Mouse (Mus musculus) midbrain, embryonic 15.5 days (tissue): ENCODE data around the gene Gm44965. TPM values are rescaled to one million over a fixed set of nuclear protein-coding genes. Genes with fewer than 3 reads are reported as not detected.

ENCODE experiments used
- ATAC-seq: fragments of 200-750 bp; cut with Nextera tagmentation; replicated peaks from 2 replicates; pipeline ENCODE4 v1.8.0; 2017; ENCODE audit warnings: moderate TSS enrichment
- H3K27ac ChIP-seq: fragments of 300-500 bp; sonication (generic); 2 replicates; pipeline ENCODE4 v1.5.1; 2015; ENCODE audit warnings: mild to moderate bottlenecking, inconsistent platforms
- H3K27me3 ChIP-seq: fragments of 300-500 bp; sonication (generic); replicated peaks from 2 replicates; pipeline ENCODE4 v1.6.1; 2015; ENCODE audit warnings: inconsistent platforms
- H3K36me3 ChIP-seq: fragments of 300-500 bp; sonication (generic); replicated peaks from 2 replicates; pipeline ENCODE4 v1.6.1; 2015; ENCODE audit warnings: inconsistent platforms
- H3K4me1 ChIP-seq: fragments of 300-500 bp; sonication (generic); 2 replicates; pipeline ENCODE4 v1.6.1; 2015; ENCODE audit warnings: inconsistent platforms
- H3K4me2 ChIP-seq: fragments of 300-500 bp; sonication (generic); 2 replicates; pipeline ENCODE4 v1.6.1; 2015; ENCODE audit warnings: inconsistent platforms, mild to moderate bottlenecking, moderate library complexity
- H3K4me3 ChIP-seq: fragments of 300-500 bp; sonication (generic); 2 replicates; pipeline ENCODE4 v1.5.1; 2015; ENCODE audit warnings: mild to moderate bottlenecking, inconsistent platforms
- H3K9ac ChIP-seq: fragments of 300-500 bp; sonication (generic); 2 replicates; pipeline ENCODE4 v1.6.1; 2015; ENCODE audit warnings: mild to moderate bottlenecking, inconsistent platforms
- H3K9me3 ChIP-seq: fragments of 300-500 bp; sonication (generic); 2 replicates; pipeline ENCODE4 v1.6.1; 2016; ENCODE audit warnings: inconsistent platforms
- whole genome bisulfite sequencing: fragments of 180-500 bp; shearing (Covaris S2); methylation state at CpG from one replicate; pipeline ENCODE4 v1.1.7; 2015; ENCODE audit warnings: mixed read lengths; 5-methylcytosine and 5-hydroxymethylcytosine counted together
- polyA plus RNA-seq: library from polyadenylated mRNA; unstranded; fragments of >200 nt; fragmentation: Nextera tagmentation; extraction: Ambion mirVana; gene quantifications from 2 replicates; pipeline ENCODE4 v1.2.1, GENCODE M21; 2015

Gm44965 gene
- 0.88 TPM in 1 of 2 replicates, not detected in the other for polyA plus RNA-seq

- Histone ChIP-seq H3K27me3 (no peaks in the 10 kb centered on the region), H3K4me1 (peaks cover 18% of the 10 kb centered on the region), H3K9me3 (peaks cover 13% of the 10 kb centered on the region), H3K4me3 (peak within 1 kb of the TSS; percentile 81), H3K4me2 (peak within 1 kb of the TSS; percentile 61), H3K9ac (peak within 1 kb of the TSS; percentile 86), H3K36me3 (peaks cover 27% of the 10 kb centered on the region), H3K27ac (peak within 1 kb of the TSS; percentile 95)
- 4% methylated on average over 45 of the region's 45 CpGs for WGBS
- ATAC-seq = peak; percentile 95
These were observed at the start of gene Gm44965, which contains the start of gene Repin1 for GRCm38 (mm10) chr6:48593158-48594042. Gene Gm44965, plus strand, starts transcription at chr6:48593941. Gene Repin1, plus strand, starts transcription at chr6:48593883.

DNA sequence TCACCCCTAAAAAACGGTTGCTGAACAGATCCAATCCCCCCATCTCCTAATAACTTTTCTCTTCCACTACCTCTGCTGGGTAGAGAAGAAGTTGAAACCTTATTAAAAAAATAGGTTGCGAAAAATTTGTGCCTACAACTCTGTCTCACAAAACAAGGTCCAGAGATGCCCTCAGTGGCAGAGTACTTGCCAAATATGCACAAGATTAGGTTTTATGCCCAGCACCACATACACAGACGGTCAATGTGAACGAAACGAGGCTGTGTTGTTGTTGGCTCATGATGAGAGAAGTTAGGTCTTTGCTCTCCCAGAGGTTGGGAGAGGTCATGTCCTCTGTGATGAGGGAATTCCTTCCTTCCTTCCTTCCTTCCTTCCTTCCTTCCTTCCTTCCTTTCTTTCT, 48.5 kb upstream of the Gm44965 start:
- no peaks in the 10 kb centered on the region for H3K9me3 ChIP-seq
- H3K4me1 ChIP-seq = no peaks in the 10 kb centered on the region
- H3K36me3 ChIP-seq = peaks cover 12% of the 10 kb centered on the region
- H3K27me3 ChIP-seq = no peaks in the 10 kb centered on the region
- no peak overlapping the region for H3K4me2 ChIP-seq
- no peak overlapping the region for H3K9ac ChIP-seq
- H3K27ac ChIP-seq = no peak overlapping the region
- ATAC-seq = no peak
- WGBS = 72% methylated on average over 5 of the region's 5 CpGs
- H3K4me3 ChIP-seq = no peak overlapping the region

DNA sequence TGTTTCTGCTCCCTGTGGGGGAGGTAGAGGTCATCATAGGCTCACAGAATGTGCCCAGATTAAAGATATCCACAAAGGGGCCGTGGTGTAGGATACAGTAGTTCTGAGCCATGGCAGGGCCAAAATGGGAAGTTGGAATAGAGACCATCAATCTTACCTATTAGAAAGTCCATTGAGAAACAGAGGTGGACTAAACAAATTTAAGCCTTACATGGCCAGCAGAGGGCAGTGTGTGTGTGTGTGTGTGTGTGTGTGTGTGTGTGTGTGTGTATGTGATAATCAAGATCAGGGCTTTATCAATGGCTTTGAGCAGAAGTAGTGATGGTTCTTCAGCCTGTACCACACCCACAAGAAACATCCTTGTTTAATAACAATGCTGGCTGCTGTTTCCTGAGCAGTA, 47.5 kb upstream of the Gm44965 start:
- Histone ChIP-seq H3K27me3 (no peaks in the 10 kb centered on the region; the same call in 1 of the 2 replicates), H3K4me1 (no peaks in the 10 kb centered on the region), H3K36me3 (peaks cover 5% of the 10 kb centered on the region; the same call in 1 of the 2 replicates), H3K4me2 (no peak overlapping the region), H3K9me3 (no peaks in the 10 kb centered on the region), H3K27ac (no peak overlapping the region), H3K9ac (no peak overlapping the region), H3K4me3 (no peak overlapping the region)
- WGBS = 78% methylated on average over 1 of the region's 1 CpGs
- no peak for ATAC-seq

DNA sequence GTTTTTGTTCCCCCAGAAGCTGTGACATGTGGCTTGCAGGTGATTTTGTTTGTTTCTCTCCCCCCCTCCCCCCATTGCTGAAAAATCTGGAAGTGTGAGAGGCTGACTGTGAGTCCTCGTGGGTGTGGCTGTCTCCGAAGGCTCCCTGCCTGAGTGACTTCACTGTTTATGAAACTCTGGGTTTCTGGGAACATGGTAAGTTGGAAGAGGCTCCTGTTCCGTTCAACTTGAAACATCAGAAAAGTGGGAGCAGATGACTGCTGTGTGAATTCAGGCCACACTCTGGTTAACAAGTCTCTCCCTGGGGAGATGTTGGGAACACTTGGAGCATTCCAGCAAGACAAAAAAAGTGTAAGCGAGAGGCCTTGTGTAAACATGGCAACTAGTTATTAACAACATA, 46.9 kb upstream of the Gm44965 start:
- H3K4me2 ChIP-seq = no peak overlapping the region

DNA sequence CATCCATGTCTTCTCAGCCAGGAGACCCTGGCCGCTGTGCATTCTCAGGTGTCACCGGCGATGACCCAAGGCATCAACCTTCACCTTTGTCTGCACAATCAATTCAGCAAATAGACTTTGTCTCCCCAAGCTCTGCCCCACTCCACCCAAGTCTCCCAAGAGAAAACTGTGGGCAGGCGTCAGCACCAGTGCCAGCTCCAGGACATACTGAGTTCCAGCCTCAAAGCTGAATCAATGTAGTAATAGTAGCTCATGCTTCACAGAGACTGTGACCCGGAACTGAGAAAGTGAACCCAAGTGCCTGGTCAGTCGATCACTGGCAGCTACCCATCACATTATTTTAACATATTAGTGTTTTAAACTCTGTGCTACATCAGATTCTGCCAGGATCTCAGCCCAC, 45.4 kb upstream of the Gm44965 start:
- no peak for ATAC-seq
- 88% methylated on average over 6 of the region's 6 CpGs for WGBS

More for the DNA sequence above, 46.9 kb upstream of the Gm44965 start:
- Histone ChIP-seq H3K27ac (no peak overlapping the region), H3K4me3 (no peak overlapping the region), H3K27me3 (no peaks in the 10 kb centered on the region; the same call in 1 of the 2 replicates), H3K9ac (no peak overlapping the region), H3K4me1 (no peaks in the 10 kb centered on the region), H3K36me3 (0 out of 2 replicates have a peak, but pooled peaks cover 3% of the 10 kb centered on the region), H3K9me3 (no peaks in the 10 kb centered on the region)
- WGBS = 67% methylated on average over 4 of the region's 4 CpGs
- ATAC-seq = no peak

DNA sequence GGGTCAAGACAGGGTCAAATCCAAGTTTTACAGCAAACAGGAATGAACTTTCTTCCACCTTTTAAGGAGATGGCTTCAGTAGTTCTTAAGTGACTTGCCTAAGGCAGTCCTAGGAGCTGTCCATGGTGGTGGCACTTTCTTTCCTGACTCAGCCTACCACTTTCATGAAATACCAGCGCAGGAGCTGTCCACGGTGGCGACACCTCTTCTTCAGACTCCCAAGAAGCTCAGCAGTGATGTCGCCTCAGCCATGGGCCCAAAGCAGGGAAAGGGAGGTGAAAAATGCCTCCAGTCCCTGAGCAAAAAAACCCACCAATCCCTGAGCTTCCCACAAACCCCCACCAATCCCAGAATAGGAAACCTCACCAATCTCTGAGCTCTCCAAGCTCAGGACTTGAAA, 40.8 kb upstream of the Gm44965 start:
- WGBS = 77% methylated on average over 4 of the region's 4 CpGs
- H3K27ac ChIP-seq = 0 out of 2 replicates have a peak overlapping the region, but pooled peaks have one; percentile 97
- ATAC-seq = no peak

More for the DNA sequence above, 45.4 kb upstream of the Gm44965 start:
- H3K9ac ChIP-seq = no peak overlapping the region
- H3K4me2 ChIP-seq = no peak overlapping the region
- no peak overlapping the region for H3K4me3 ChIP-seq
- H3K27me3 ChIP-seq = no peaks in the 10 kb centered on the region; the same call in 1 of the 2 replicates
- H3K4me1 ChIP-seq = no peaks in the 10 kb centered on the region
- no peaks in the 10 kb centered on the region for H3K9me3 ChIP-seq
- H3K36me3 ChIP-seq = no peaks in the 10 kb centered on the region
- H3K27ac ChIP-seq = no peak overlapping the region

DNA sequence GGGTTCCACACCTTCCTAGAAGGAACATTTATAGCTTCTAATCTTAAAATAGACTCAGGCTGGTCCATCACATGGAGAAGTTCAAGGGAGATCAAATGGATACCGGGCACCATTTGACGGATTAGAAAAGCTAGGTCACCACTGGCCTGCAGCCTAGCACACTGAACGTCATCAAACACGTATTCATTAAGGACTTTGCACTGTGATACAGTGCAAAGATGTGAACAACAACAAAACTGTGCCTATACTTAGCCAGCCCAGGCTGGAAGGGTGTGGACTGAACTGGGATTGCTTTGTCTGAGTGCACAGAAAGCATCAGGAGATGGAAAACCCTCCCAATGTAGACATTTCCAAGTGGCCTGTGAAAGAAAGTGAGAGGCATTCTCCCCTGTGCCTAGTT, 39.9 kb upstream of the Gm44965 start:
- Histone ChIP-seq H3K9me3 (no peaks in the 10 kb centered on the region), H3K27me3 (no peaks in the 10 kb centered on the region; the same call in 1 of the 2 replicates), H3K9ac (peak overlapping the region; percentile 65), H3K4me1 (peaks cover 21% of the 10 kb centered on the region), H3K4me3 (peak overlapping the region; percentile 48), H3K4me2 (peak overlapping the region; percentile 72), H3K27ac (peak overlapping the region; percentile 97), H3K36me3 (peaks cover 6% of the 10 kb centered on the region; the same call in 1 of the 2 replicates)
- WGBS = 77% methylated on average over 4 of the region's 4 CpGs
- ATAC-seq = peak; percentile 18

More for the DNA sequence above, 40.8 kb upstream of the Gm44965 start:
- no peaks in the 10 kb centered on the region; the same call in 1 of the 2 replicates for H3K27me3 ChIP-seq
- H3K4me3 ChIP-seq = no peak overlapping the region
- peaks cover 3% of the 10 kb centered on the region; the same call in 1 of the 2 replicates for H3K36me3 ChIP-seq
- peaks cover 21% of the 10 kb centered on the region for H3K4me1 ChIP-seq
- no peak overlapping the region for H3K9ac ChIP-seq
- H3K9me3 ChIP-seq = no peaks in the 10 kb centered on the region
- no peak overlapping the region for H3K4me2 ChIP-seq

GRCm38 (mm10) chr6:48554280-48555103, 39.2 kb upstream of the Gm44965 start, which contains the start of gene Lrrc61:
Gene Lrrc61, plus strand, starts transcription at chr6:48554796.
- Histone ChIP-seq H3K4me3 (peak within 1 kb of the TSS; percentile 48), H3K9ac (peak within 1 kb of the TSS; percentile 65), H3K27ac (peak within 1 kb of the TSS; percentile 97), H3K9me3 (no peaks in the 10 kb centered on the region), H3K27me3 (no peaks in the 10 kb centered on the region; the same call in 1 of the 2 replicates), H3K4me2 (peak within 1 kb of the TSS; percentile 72), H3K36me3 (peaks cover 6% of the 10 kb centered on the region; the same call in 1 of the 2 replicates), H3K4me1 (peaks cover 21% of the 10 kb centered on the region)
- WGBS = under 1% methylated on average over 39 of the region's 39 CpGs
- ATAC-seq = peak; percentile 95

- ATAC-seq = peak; percentile 90
- WGBS = 27% methylated on average over 14 of the region's 14 CpGs
- H3K4me1 ChIP-seq = peaks cover 21% of the 10 kb centered on the region
- peak overlapping the region; percentile 72 for H3K4me2 ChIP-seq
- H3K27me3 ChIP-seq = no peaks in the 10 kb centered on the region; the same call in 1 of the 2 replicates
- H3K36me3 ChIP-seq = peaks cover 6% of the 10 kb centered on the region; the same call in 1 of the 2 replicates
- peak overlapping the region; percentile 65 for H3K9ac ChIP-seq
- no peaks in the 10 kb centered on the region for H3K9me3 ChIP-seq
- H3K27ac ChIP-seq = peak overlapping the region; percentile 97
- H3K4me3 ChIP-seq = peak overlapping the region; percentile 48
These were observed 38.4 kb upstream of the Gm44965 start for GRCm38 (mm10) chr6:48555104-48555890.

GRCm38 (mm10) chr6:48555956-48556355, 37.8 kb upstream of the Gm44965 start:
- no peaks in the 10 kb centered on the region; the same call in 1 of the 2 replicates for H3K27me3 ChIP-seq
- peak overlapping the region; percentile 48; the same call in 1 of the 2 replicates for H3K4me3 ChIP-seq
- peaks cover 9% of the 10 kb centered on the region; the same call in 1 of the 2 replicates for H3K36me3 ChIP-seq
- WGBS = 100% methylated on average over 3 of the region's 3 CpGs
- peak overlapping the region; percentile 72 for H3K4me2 ChIP-seq
- H3K9me3 ChIP-seq = no peaks in the 10 kb centered on the region
- peak overlapping the region; percentile 97 for H3K27ac ChIP-seq
- H3K4me1 ChIP-seq = peaks cover 21% of the 10 kb centered on the region
- ATAC-seq = no peak
- no peak overlapping the region for H3K9ac ChIP-seq

DNA sequence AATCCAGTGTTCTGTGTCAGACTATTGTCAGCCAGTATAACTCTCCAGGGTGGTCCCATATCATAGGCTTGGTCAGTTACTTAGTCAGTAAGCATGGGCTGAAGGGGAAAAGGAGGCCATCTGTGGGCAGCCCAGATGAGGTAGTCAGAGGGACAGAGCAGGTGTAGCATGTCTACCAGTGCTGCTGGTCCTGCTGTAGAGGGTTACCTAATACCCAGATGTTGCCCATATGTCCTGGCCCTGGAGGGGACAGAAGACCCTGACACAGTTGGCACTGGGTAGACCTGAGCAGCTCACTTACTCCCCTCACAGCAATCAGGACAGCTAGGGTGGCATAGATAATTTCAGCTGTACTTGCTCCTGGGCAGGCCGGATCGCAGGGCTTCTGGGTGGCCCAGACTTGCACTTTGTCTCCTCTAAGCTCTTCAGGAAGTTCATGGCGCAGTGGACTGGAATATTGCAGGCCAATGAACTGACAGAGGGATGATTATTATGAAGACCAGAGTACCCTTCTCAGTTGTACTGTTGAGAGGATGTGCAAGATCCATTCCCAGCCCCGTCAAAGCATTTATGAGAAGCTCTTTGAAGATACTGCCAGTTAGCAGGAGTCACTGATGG, 27.9 kb upstream of the Gm44965 start:
- Histone ChIP-seq H3K4me2 (no peak overlapping the region), H3K27me3 (no peaks in the 10 kb centered on the region), H3K4me1 (no peaks in the 10 kb centered on the region), H3K9ac (no peak overlapping the region), H3K27ac (no peak overlapping the region), H3K4me3 (no peak overlapping the region), H3K9me3 (no peaks in the 10 kb centered on the region), H3K36me3 (0 out of 2 replicates have a peak, but pooled peaks cover 17% of the 10 kb centered on the region)
- WGBS = 97% methylated on average over 4 of the region's 4 CpGs
- ATAC-seq = no peak
